Mouse (Mus musculus): ENCODE measurements around the gene Fam83d.

DNA sequence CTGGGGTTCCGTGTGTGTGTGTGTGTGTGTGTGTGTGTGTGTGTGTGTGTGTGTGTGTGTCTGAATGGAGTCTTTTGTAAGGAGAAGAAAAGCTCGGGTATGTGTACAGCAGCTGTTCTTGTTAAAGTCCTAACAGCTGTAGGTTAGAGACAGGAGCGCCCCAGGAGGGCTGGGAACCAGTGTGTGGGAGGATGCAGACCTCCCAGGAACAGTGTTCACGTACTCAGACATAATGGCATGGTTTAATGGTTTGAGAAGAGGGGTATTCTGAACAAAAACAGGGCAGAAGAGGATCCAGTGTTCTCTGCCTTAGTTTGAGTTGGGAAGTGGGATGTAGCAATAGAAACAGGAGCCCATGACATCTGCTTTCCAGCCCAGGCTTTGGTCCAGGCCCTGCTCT is 31.4 kb downstream of the Fam83d start:
- TF ChIP-seq CTCF (IDR thresholded peaks at IDR 0.05; ENCODE audit: low read depth, low read length) (no peak), POLR2A (IDR thresholded peaks at IDR 0.05; ENCODE audit: borderline replicate concordance, low read depth, low read length) (no peak)

Data from bone marrow macrophage, adult 2 months (primary cell).